Mouse (Mus musculus) lung, postnatal 10 days (tissue): ENCODE measurements around the gene Zbtb16.

Source experiments
- DNase-seq: peaks from one replicate; pipeline ENCODE4 v3.0.0; 2021

Zbtb16 gene

DNA sequence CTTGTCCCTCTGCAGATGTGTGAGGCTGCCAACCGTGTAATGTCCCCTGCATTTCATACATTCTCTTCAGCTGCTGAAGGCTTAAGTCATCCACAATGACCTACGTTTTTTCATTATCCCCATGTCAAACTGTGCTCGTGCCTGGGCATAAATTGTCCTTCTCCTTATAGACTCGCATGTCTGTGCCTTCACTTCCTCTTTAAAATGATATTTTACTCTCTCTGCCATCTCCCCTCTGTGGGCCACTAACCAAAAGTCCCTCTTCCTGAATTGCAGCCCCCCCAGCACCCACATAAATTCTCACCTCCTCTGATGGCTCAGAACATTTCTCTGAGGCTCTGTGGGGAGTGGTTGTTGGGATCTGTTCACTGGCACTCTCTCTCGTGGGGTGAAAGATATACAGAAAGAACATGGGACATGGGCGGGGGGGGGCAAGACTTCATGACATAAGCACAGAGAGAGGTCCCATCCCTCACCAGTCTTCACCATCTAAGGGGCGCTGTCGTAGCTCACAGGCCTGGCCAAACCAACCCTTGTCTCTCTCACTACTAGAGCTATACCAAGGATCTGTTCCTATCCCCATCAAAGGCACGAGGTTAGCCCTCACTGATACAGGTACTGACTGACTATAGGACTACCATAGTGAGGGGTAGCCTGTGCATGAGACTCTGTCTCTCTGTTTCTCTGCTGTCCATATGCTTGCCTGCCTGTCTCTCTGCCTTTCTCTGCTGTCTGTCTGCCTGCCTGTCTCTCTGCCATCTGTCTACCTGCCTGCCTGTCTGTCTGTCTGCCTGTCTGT, 174.6 kb downstream of the Zbtb16 start:
- DNase-seq = no peak

DNA sequence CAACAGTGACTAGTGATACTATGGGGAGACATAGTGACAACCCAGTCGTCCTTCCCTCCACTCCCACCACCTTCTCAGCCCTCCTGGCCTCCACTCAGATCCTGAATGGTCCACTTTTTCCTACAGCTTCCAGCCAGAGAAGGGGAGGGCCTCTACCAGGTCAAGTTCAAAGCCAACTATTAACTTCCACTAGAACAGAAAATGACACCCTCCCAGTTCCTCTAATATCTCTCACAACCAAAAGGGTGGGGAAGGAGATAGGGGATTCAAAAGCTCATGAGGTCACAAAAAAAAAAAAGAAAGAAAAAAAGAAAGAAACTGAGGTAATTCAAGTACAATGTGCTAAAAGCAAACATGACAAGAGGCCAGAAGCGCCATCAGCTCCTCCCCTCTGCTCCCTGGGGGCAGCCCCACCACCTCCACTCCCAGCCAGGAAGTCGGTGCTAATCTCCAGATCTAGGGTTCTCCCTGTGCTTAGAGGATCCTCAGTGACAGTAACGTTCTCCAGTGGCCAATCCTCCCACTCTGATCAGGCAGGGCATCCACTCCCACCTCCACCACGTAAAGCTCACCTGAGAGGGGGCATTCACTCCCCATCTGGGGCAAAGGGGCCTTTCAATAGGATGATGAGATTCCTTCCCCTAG, 180.4 kb downstream of the Zbtb16 start:
- DNase-seq = no peak

DNA sequence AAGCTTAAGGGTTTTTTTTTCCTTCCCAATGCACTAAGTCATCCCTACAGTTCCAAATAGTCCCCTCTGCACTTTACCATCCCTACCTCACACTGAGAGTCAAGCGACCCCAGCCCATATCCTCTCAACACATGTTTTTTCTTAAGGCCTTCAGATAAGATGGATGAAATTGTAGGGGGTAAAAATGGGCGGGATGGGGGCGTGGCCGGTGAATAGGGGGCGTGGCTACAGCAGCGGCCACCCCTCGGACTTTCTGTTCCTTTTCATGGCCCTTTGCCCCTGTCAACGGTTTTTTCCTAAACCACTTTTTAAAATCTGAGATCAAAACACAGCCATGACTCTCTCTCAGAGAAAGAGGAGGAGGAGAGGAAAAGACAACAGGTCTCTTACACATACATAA, 181.3 kb downstream of the Zbtb16 start:
- DNase-seq = no peak

- no peak for DNase-seq
These were observed 182.5 kb downstream of the Zbtb16 start for GRCm38 (mm10) chr9:48653399-48654070.

DNA sequence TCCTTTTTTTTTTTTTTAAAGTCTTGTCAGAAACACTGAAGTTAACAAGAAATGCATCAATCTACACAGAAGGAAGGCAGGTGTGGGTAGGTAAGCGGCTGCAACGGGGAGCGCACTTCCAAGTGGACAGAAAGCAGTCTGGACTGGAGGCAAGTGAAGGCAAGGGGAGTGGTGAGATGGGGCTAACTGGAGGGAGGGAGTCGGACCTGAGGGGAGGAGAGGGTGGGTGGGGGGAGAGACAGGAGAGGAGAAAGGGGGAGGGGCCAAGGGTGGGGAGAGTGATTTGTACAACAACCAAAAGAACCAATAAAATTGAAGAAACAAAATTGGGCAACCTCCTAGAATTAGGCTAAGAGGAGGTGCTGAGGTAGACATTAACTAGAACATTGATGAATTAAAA, 184.0 kb downstream of the Zbtb16 start:
- DNase-seq = no peak

- DNase-seq = no peak
These were observed 185.2 kb downstream of the Zbtb16 start for GRCm38 (mm10) chr9:48650846-48651245.

DNA sequence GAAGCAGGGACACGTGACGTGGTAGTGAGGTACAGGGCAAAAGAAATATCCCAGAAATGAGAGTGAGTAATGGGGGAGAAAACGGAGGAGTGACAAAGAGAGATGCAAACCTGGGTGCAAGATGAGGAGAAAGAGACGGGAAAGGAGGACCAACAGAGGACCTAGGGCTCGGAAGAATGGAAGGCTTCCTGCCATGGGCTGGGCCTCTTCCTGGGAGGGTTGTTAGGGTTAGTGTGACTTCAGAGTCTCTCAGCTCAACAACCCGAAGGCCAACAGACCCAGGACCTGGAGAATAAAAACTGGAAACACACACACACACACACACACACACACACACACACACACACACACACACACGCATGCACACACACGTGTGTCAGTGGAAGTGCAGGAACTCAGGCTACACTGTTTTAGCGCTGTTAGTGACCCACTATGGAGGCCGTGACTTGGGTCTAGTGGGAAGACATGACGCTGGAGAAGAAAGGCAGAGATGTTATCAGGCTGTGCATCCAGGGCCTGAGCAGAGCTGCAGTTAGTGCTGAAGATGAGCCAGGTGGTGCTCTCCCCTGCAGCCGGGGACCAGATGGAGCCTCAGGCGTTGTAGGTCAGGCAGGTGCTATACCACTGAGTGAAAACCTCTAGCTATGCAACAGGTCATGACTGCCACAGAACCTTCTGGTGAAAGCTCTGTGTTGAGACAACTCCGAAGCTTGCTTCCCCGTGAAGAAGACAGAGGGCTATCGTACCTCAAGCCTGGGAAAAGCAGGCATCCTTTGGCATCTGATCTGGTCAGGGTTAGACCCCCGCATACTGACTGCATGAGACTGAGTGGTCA, 186.0 kb downstream of the Zbtb16 start:
- DNase-seq = no peak

DNA sequence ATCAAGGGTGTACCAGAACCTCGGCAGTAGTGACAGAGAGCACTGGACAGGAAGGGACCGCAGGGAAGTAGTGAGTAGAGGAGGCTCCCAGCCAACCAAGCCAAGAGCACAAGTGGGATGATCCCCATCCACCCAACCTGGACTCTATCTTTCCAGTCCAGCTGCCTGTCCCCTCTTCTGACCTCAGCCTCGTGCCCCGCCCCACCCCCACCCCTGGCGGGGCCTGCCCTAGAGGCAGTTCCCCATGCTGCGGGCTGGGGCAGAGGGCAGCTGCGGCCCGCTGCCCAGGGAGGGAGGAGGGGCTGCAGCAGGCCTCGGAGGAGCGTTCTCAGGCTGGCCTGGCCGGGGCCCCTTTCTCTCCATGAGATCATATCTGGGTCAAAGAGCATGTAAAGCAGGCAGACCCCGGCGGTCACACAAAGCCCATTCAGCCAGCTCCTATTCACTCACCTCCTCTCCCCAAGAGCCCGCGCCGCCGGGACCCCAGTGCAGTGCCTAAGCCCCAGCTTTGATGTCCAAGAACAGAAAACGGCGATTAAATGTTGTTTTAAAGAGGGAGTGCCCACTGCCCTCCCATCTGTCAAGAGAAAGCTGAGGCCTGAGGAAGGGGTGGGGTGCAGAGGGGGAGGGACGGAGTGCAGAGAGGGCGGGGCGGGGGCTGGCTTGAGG, 186.8 kb downstream of the Zbtb16 start:
- DNase-seq = peak; percentile 60

DNA sequence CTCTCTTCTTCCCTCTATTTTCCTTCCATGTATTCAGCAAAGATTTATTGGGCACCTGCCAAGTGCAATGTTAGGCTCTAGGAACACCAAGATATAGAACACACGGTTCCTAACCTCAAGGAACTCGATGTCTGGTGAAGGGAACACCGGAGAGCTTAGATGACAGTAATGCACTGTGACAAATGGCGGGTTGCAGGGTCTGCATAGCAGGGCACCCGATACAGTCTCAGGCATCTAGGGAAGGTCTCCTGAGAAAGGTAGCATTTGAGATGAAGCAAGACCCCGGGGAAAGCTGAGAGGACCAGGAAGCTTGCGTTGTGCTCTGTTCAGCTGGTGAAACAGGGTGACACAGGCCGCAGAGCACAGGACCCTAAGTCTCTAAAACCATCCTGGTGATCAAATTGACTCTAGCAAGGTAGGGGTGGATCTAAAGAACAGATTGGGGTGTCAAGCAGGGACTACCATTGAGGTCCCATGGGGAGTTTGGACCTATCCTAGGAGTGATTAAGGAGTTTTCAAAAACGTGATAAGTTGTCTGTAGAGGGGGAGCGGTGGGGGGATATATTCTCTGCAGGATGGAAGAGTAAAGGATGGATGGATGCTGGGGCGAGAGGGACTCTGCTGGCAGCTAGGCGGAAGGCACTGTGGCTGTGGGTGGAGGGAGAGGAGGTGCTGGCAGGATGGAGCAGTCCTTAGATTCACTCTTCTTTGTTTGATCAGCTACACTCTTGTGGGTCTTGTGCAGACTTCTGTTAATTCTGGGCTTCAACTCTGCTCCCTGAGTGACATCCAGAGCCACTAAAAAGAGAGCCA, 187.5 kb downstream of the Zbtb16 start:
- no peak for DNase-seq

DNA sequence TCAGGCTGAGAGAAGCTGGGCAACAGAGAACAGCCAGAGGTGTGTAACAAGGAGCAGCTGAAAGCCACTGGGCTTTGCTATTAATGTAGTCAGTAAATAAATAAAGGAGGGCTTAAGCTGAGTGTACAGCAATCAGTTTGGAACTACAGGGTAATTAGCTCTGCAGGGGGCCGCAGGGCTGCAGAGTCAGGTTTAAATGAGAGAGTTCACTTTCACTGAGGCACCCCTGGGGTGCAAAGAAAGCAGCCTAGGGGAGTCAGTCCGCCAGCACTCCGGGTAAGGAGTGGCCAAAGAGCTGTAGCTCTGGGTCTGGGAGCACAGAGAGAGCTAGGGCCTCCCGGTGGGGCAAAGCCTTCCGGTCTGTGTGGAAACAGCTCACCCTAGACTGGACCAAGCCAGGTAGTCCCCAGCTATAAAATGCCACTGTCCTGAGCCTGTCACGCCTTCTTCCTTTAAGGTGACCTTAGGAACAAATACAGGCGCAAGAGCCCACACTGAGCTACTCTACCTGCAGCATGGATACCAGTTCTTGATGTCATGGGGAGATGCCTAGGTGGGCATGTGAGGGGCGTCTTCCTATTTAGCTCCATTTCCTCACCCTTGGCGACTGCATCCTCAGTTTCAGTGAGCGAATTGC, 188.3 kb downstream of the Zbtb16 start:
- DNase-seq = no peak

DNA sequence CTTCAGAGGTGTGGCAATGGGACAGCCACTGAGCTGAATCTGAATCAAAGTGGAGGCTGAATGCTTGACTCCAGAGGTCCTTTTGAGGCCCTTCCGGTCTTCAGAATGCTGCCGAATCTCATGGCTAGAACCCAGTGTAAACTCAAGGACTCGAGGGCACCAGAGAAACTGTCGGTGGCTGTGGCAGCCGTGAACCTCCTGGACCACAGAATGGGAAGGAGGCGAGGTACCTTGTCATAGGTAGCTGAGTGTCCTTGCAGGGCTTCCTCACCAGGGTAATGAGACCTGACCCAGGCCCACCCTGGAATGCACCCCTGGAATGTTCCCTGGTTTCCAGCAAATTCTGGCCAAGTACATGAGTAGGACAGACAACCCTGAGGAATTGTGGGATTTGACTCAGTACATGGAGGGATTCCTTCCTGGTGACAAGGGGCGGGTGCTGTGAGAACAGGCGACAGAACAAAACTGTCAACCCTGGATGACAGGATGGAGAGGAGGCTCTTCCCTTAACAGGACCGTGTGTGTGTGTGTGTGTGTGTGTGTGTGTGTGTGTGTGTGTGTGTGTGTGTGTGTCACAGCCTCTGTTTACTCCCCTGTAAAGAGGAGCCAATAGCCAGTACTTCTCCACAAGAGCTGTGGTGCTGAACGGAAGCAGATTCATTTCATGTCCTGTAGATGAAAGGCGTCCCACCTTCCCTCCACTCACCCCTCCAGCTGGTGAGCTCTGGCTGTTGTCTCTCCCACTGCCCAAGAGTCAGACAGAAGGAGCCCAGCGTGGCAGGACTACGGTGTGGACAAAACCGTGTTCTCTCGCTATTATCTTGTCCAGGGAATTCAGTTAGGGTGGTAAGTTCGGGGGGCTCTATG, 189.0 kb downstream of the Zbtb16 start:
- peak; percentile 39 for DNase-seq

GRCm38 (mm10) chr9:48646251-48646650, 189.8 kb downstream of the Zbtb16 start:
- DNase-seq = peak; percentile 88

DNA sequence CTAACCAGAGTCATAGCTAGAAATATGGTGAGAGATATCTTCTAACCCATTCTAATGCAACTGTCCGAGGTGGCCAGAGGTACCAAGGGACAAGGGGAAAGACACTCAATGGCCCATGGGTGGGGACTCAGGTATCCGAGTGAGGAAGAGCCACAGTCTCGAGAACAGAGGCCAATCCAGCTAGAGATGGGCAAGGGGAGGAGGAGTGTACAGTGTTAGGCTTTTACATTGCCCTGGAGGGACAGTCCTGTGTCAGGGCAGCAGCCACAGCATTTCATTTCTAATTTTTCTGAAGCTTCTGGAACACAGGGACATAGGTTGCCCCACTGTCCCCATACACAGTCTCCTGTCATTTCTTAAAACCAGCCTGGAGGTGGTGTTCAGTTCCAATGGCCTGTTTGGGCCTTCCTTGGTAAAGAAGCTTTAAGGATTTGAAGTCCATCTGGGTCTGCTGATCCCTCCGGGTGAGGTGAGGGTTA, 190.3 kb downstream of the Zbtb16 start:
- DNase-seq = no peak

- peak; percentile 64 for DNase-seq
These were observed 190.9 kb downstream of the Zbtb16 start for GRCm38 (mm10) chr9:48644926-48645647.

- DNase-seq = no peak
These were observed 191.6 kb downstream of the Zbtb16 start for GRCm38 (mm10) chr9:48644376-48644775.

- no peak for DNase-seq
These were observed 194.4 kb downstream of the Zbtb16 start for GRCm38 (mm10) chr9:48641636-48642035.

DNA sequence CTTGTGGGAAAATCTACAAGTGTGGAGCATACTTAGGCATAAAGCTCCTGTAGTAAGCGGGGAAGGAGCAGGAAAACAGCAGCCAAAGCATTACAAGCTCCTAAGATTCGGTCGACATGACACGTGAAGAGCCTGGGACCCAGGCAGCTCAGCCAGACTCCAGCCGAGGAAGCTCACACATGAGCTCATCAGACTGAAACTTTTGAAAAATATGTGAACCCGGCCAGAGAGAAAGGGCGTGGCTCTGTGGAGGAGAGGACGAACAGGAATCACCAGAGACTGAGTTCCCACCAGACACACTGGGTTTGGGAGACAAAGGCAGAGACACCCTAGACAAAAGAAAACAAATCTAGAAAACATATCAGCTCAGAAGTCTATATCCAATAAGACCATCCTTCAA, 195.1 kb downstream of the Zbtb16 start:
- no peak for DNase-seq

DNA sequence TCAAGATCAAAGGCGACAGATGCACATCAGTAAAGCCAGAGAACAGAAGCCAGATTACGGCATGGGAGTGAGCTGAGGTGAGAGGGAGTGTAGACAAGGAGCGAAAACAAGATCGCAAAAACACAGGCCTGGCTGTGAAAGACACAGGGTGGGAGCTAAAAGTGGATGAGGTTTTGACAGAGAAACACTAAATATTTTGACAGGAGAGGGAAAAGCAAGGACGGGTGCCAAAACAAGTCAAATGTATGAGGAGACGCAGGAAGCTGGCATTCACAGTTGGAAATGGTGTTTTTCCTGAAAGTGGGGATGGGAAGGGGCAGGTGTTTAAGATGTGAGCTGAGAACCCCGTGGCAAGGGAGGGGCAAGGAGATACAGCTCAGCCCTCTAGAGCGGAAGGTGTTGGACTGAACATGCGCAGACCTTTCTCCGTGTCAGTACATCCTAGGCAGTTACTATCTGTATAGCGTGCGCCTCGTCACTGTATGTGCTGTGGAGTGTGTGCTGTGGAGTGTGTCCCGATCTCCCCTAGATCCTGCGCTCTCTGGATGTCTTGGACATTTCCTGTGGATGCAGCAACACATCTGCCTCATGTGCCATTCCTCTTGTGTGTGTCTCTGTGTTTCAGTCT, 197.7 kb downstream of the Zbtb16 start:
- no peak for DNase-seq

DNA sequence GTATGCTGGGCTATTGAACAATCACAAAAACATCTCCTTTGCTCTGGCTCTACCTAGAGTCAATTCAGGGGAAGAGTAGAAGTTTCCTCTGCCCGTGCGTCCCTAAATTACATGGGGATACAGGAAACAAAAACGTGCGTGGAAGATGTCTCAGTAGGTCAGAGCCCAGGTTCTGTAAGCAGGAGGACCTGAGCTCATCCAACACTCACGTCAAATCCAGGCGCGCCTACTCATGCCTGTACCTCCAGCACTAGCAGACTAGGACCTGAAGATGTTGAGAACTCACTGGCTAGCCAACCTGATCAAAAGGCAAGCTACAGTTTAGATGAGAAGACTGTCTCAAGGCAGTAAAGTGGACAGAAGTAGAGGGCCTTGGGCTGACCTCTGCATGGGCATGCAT, 198.9 kb downstream of the Zbtb16 start:
- DNase-seq = no peak
